Mouse (Mus musculus): ENCODE results near the gene Tmem163. TPM values are rescaled to one million over a fixed set of nuclear protein-coding genes. Genes with fewer than 3 reads are reported as not detected.

Tmem163 gene
- polyA plus RNA-seq, 1 experiment from 2014 or later: 0.62 TPM

GRCm38 (mm10) chr1:127677661-127678580, 1.4 kb downstream of the Tmem163 start:
- Histone ChIP-seq H3K27me3 (ENCODE audit: control insufficient read depth, insufficient read depth, low read length) (peaks cover 66% of the 10 kb centered on the region), H3K4me2 (replicated peaks; ENCODE audit: low read depth, low read length) (peak overlapping the region; percentile 97), H3K9ac (ENCODE audit: low read depth, low read length) (peak overlapping the region; percentile 12; the same call in 1 of the 2 replicates), H3K36me3 (ENCODE audit: control insufficient read depth, insufficient read depth, low read length) (no peaks in the 10 kb centered on the region), H3K4me3 (ENCODE audit: low read length) (peak overlapping the region; percentile 50), H3K27ac (ENCODE audit: low read depth, low read length) (no peak overlapping the region), H3K4me1 (ENCODE audit: control insufficient read depth, insufficient read depth, low read length) (peaks cover 5% of the 10 kb centered on the region; the same call in 1 of the 2 replicates), H3K9me3 (ENCODE audit: control insufficient read depth, low read length) (peaks cover 2% of the 10 kb centered on the region; the same call in 1 of the 2 replicates)
- WGBS: 1% methylated on average over 64 of the region's 64 CpGs
- peak; percentile 87 for ATAC-seq (ENCODE audit: low FRiP score, low TSS enrichment)

- peak overlapping the region; percentile 97 for H3K4me2 ChIP-seq (replicated peaks; ENCODE audit: low read depth, low read length)
Measured at GRCm38 (mm10) chr1:127677131-127677631, 2.2 kb downstream of the Tmem163 start.

GRCm38 (mm10) chr1:127676516-127677099, 2.7 kb downstream of the Tmem163 start:
- peaks cover 66% of the 10 kb centered on the region for H3K27me3 ChIP-seq (ENCODE audit: control insufficient read depth, insufficient read depth, low read length)
- WGBS: 7% methylated on average over 23 of the region's 25 CpGs

More at GRCm38 (mm10) chr1:127677131-127677631, 2.2 kb downstream of the Tmem163 start:
- no peak overlapping the region for H3K27ac ChIP-seq (ENCODE audit: low read depth, low read length)
- peak overlapping the region; percentile 50 for H3K4me3 ChIP-seq (ENCODE audit: low read length)
- 2% methylated on average over 39 of the region's 44 CpGs for WGBS
- H3K4me1 ChIP-seq (ENCODE audit: control insufficient read depth, insufficient read depth, low read length): peaks cover 5% of the 10 kb centered on the region; the same call in 1 of the 2 replicates
- H3K9ac ChIP-seq (ENCODE audit: low read depth, low read length): peak overlapping the region; percentile 12; the same call in 1 of the 2 replicates
- peaks cover 66% of the 10 kb centered on the region for H3K27me3 ChIP-seq (ENCODE audit: control insufficient read depth, insufficient read depth, low read length)
- ATAC-seq (ENCODE audit: low FRiP score, low TSS enrichment): peak; percentile 53
- H3K9me3 ChIP-seq (ENCODE audit: control insufficient read depth, low read length): peaks cover 2% of the 10 kb centered on the region; the same call in 1 of the 2 replicates
- no peaks in the 10 kb centered on the region for H3K36me3 ChIP-seq (ENCODE audit: control insufficient read depth, insufficient read depth, low read length)

GRCm38 (mm10) chr1:127676116-127676515, 3.2 kb downstream of the Tmem163 start:
- Histone ChIP-seq H3K27me3 (ENCODE audit: control insufficient read depth, insufficient read depth, low read length) (peaks cover 66% of the 10 kb centered on the region), H3K4me1 (ENCODE audit: control insufficient read depth, insufficient read depth, low read length) (peaks cover 5% of the 10 kb centered on the region; the same call in 1 of the 2 replicates), H3K9me3 (ENCODE audit: control insufficient read depth, low read length) (peaks cover 2% of the 10 kb centered on the region; the same call in 1 of the 2 replicates), H3K4me3 (ENCODE audit: low read length) (no peak overlapping the region), H3K9ac (ENCODE audit: low read depth, low read length) (no peak overlapping the region), H3K27ac (ENCODE audit: low read depth, low read length) (no peak overlapping the region), H3K4me2 (replicated peaks; ENCODE audit: low read depth, low read length) (no peak overlapping the region), H3K36me3 (ENCODE audit: control insufficient read depth, insufficient read depth, low read length) (no peaks in the 10 kb centered on the region)
- no peak for ATAC-seq (ENCODE audit: low FRiP score, low TSS enrichment)
- 33% methylated on average over 12 of the region's 12 CpGs for WGBS

More at GRCm38 (mm10) chr1:127676516-127677099, 2.7 kb downstream of the Tmem163 start:
- no peak overlapping the region for H3K27ac ChIP-seq (ENCODE audit: low read depth, low read length)
- peak overlapping the region; percentile 50 for H3K4me3 ChIP-seq (ENCODE audit: low read length)
- no peaks in the 10 kb centered on the region for H3K36me3 ChIP-seq (ENCODE audit: control insufficient read depth, insufficient read depth, low read length)
- H3K4me2 ChIP-seq (replicated peaks; ENCODE audit: low read depth, low read length): peak overlapping the region; percentile 97
- H3K9ac ChIP-seq (ENCODE audit: low read depth, low read length): no peak overlapping the region
- H3K4me1 ChIP-seq (ENCODE audit: control insufficient read depth, insufficient read depth, low read length): peaks cover 5% of the 10 kb centered on the region; the same call in 1 of the 2 replicates
- no peak for ATAC-seq (ENCODE audit: low FRiP score, low TSS enrichment)
- peaks cover 2% of the 10 kb centered on the region; the same call in 1 of the 2 replicates for H3K9me3 ChIP-seq (ENCODE audit: control insufficient read depth, low read length)

- no peak for ATAC-seq (ENCODE audit: low FRiP score, low TSS enrichment)
- Histone ChIP-seq H3K27me3 (ENCODE audit: control insufficient read depth, insufficient read depth, low read length) (peaks cover 64% of the 10 kb centered on the region), H3K9me3 (ENCODE audit: control insufficient read depth, low read length) (peaks cover 2% of the 10 kb centered on the region; the same call in 1 of the 2 replicates), H3K4me3 (ENCODE audit: low read length) (no peak overlapping the region), H3K27ac (ENCODE audit: low read depth, low read length) (no peak overlapping the region), H3K36me3 (ENCODE audit: control insufficient read depth, insufficient read depth, low read length) (no peaks in the 10 kb centered on the region), H3K9ac (ENCODE audit: low read depth, low read length) (no peak overlapping the region), H3K4me2 (replicated peaks; ENCODE audit: low read depth, low read length) (no peak overlapping the region), H3K4me1 (ENCODE audit: control insufficient read depth, insufficient read depth, low read length) (peaks cover 5% of the 10 kb centered on the region; the same call in 1 of the 2 replicates)
- 50% methylated on average over 1 of the region's 1 CpGs for WGBS
Measured at GRCm38 (mm10) chr1:127675253-127675652, 4.1 kb downstream of the Tmem163 start.

GRCm38 (mm10) chr1:127673221-127674050, 5.9 kb downstream of the Tmem163 start:
- Histone ChIP-seq H3K27ac (ENCODE audit: low read depth, low read length) (no peak overlapping the region), H3K9me3 (ENCODE audit: control insufficient read depth, low read length) (no peaks in the 10 kb centered on the region), H3K4me3 (ENCODE audit: low read length) (no peak overlapping the region), H3K4me1 (ENCODE audit: control insufficient read depth, insufficient read depth, low read length) (peaks cover 5% of the 10 kb centered on the region; the same call in 1 of the 2 replicates), H3K27me3 (ENCODE audit: control insufficient read depth, insufficient read depth, low read length) (peaks cover 46% of the 10 kb centered on the region), H3K9ac (ENCODE audit: low read depth, low read length) (no peak overlapping the region), H3K4me2 (replicated peaks; ENCODE audit: low read depth, low read length) (no peak overlapping the region), H3K36me3 (ENCODE audit: control insufficient read depth, insufficient read depth, low read length) (no peaks in the 10 kb centered on the region)
- WGBS: 78% methylated on average over 10 of the region's 10 CpGs
- ATAC-seq (ENCODE audit: low FRiP score, low TSS enrichment): no peak

- H3K9ac ChIP-seq (ENCODE audit: low read depth, low read length): no peak overlapping the region
- 87% methylated on average over 3 of the region's 3 CpGs for WGBS
- ATAC-seq (ENCODE audit: low FRiP score, low TSS enrichment): no peak
- H3K4me2 ChIP-seq (replicated peaks; ENCODE audit: low read depth, low read length): no peak overlapping the region
- no peaks in the 10 kb centered on the region for H3K4me1 ChIP-seq (ENCODE audit: control insufficient read depth, insufficient read depth, low read length)
- H3K36me3 ChIP-seq (ENCODE audit: control insufficient read depth, insufficient read depth, low read length): no peaks in the 10 kb centered on the region
- H3K9me3 ChIP-seq (ENCODE audit: control insufficient read depth, low read length): no peaks in the 10 kb centered on the region
- no peaks in the 10 kb centered on the region for H3K27me3 ChIP-seq (ENCODE audit: control insufficient read depth, insufficient read depth, low read length)
- no peak overlapping the region for H3K27ac ChIP-seq (ENCODE audit: low read depth, low read length)
- no peak overlapping the region for H3K4me3 ChIP-seq (ENCODE audit: low read length)
Measured at GRCm38 (mm10) chr1:127668161-127668560, 11.2 kb downstream of the Tmem163 start.

- Histone ChIP-seq H3K9me3 (ENCODE audit: control insufficient read depth, low read length) (no peaks in the 10 kb centered on the region), H3K27ac (ENCODE audit: low read depth, low read length) (no peak overlapping the region), H3K4me1 (ENCODE audit: control insufficient read depth, insufficient read depth, low read length) (no peaks in the 10 kb centered on the region), H3K9ac (ENCODE audit: low read depth, low read length) (no peak overlapping the region), H3K4me2 (replicated peaks; ENCODE audit: low read depth, low read length) (no peak overlapping the region), H3K36me3 (ENCODE audit: control insufficient read depth, insufficient read depth, low read length) (no peaks in the 10 kb centered on the region), H3K4me3 (ENCODE audit: low read length) (no peak overlapping the region), H3K27me3 (ENCODE audit: control insufficient read depth, insufficient read depth, low read length) (no peaks in the 10 kb centered on the region)
- no peak for ATAC-seq (ENCODE audit: low FRiP score, low TSS enrichment)
- WGBS: 68% methylated on average over 8 of the region's 8 CpGs
Measured at GRCm38 (mm10) chr1:127667110-127667860, 12.1 kb downstream of the Tmem163 start.

All from kidney, embryonic 14.5 days (tissue).